Mouse (Mus musculus) heart, postnatal 36 days (tissue): ENCODE results near the gene Selenoo. TPM values are rescaled to one million over a fixed set of nuclear protein-coding genes. Genes with fewer than 3 reads are reported as not detected.

Experiments
- DNase-seq, 2 experiments: peaks; one replicate each; pipeline ENCODE4 v3.0.0; 2021 to 2022
- intact Hi-C: fragments of 180-260 bp; cut with DNase I; formaldehyde crosslinking; loops from one replicate; pipeline ENCODE4 v1.15.1; 2025
- total RNA-seq, 2 experiments: library from RNA; stranded (reverse); gene quantifications; 2 replicates each; pipeline ENCODE4 v1.2.3; 2021

Selenoo gene
- total RNA-seq, 2 experiments from 2014 or later: 15.4 to 17.1 TPM

GRCm38 (mm10) chr15:89122649-89123366, 33.9 kb downstream of the Selenoo start, which contains the start of gene Tubgcp6:
Gene Tubgcp6 (minus strand): TSS chr15:89123112.
- peak; percentile 96 to 97 for DNase-seq
- intact Hi-C loops: loop anchor here (2.0 to 5.0 kb wide), 2 partner anchors 88 to 234 kb away; partner anchors contain the start of genes Lmf2, Ncaph2 and Ppp6r2

GRCm38 (mm10) chr15:89123595-89123994, 34.7 kb downstream of the Selenoo start:
- DNase-seq: no peak
- intact Hi-C loops: loop anchor here (2.0 to 5.0 kb wide), 2 partner anchors 87 to 234 kb away; partner anchors contain the start of genes Lmf2, Ncaph2 and Ppp6r2

GRCm38 (mm10) chr15:89124312-89124711, 35.4 kb downstream of the Selenoo start:
- no peak for DNase-seq
- intact Hi-C loops: loop anchor here (5.0 kb wide), 1 partner anchor 233 kb away; the partner anchor contains the start of genes Lmf2 and Ncaph2

DNA sequence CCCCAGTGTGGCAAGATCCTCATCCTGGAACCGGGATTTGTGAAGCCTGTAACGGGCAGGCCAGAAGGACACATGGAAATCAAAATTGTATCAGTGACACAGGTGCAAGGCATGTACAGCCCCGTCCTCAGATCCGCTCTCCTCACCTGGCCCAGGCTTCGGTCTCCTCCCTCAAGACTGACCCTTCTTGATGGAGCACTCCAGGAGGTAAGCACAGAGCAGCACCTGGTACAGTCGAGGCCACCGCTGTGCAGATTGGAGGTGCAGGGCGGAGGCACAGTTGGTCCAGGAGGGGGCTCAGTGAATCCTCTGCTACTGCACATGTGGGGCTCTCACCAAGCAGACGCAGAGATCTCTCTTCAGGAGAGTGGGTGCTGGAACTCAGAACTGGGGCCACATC, 36.5 kb downstream of the Selenoo start:
- intact Hi-C loops: no loop called here

DNA sequence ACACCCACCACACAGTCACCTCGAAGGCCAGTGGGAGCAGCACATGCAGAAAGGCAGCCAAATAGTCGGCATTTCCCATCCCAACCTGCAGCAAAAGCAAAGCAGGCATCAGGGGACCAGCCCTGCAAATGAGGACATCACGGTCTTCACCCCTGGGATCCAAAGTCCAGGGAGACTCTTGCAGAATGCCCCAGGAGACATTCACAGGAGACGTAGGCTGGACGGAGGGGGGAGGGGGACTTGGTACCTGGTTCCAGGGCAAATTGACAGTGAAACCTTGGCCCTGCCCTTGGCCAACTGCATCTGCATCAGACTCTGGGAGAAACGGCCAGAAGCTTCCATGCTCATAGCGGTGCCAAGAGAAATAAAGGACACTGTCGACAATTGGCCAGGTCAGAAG, 37.7 kb downstream of the Selenoo start:
- no peak for DNase-seq
- intact Hi-C loops: no loop called here

More for the DNA sequence above, 36.5 kb downstream of the Selenoo start:
- DNase-seq: no peak

- intact Hi-C loops: no loop called here
- DNase-seq: no peak
Observed at GRCm38 (mm10) chr15:89127364-89127940, 38.6 kb downstream of the Selenoo start.

DNA sequence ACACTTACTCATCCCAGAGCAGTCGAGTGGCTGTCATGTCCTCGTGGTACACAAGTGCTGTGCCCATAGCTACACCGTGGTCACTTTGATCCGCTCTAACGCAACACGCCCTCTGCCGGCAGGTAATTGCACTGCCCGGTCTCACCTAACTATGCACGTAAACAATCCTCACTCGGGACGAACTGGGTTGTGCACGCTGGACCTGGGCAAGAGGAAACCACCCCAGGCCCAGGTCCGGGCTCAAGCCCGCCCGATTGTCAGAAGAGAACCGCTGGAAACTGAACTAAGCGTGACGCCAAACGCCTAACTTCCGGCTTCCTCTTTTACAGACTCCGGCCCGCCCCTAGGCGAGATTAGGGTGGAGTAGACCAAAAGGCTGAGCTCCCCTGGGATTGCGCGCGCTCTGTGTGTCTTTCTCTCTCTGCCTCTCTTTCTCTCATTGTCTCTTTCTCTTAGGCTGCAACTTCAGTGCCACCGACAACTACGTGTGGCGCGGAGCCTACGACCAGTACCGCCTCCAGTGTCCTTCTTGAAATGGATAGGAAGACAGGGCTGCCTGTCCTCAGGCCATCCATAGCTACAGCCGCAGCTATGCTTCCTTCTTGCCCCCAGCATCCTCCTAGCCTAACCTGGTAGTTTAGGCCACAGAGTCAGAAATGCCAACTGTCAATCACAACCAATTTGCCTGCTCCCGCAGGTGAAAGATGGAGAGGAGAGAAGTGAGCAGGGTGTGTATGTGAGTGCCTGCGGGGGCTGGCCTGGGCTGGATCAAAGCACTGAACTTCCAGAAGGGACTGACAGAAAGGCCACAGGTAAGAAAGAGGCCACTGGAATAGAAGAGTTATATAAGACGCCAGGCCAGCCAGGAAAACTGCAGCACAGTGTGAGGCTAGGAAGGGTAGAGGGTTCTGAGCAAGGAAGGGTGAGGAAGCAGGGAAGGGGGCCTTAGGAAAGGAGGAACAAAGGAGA, 39.8 kb downstream of the Selenoo start, which contains the start of gene Hdac10:
Hdac10 (minus strand) TSS at position 319 of the 969 bp plus-strand sequence.
- peak; percentile 86 to 92 for DNase-seq

DNA sequence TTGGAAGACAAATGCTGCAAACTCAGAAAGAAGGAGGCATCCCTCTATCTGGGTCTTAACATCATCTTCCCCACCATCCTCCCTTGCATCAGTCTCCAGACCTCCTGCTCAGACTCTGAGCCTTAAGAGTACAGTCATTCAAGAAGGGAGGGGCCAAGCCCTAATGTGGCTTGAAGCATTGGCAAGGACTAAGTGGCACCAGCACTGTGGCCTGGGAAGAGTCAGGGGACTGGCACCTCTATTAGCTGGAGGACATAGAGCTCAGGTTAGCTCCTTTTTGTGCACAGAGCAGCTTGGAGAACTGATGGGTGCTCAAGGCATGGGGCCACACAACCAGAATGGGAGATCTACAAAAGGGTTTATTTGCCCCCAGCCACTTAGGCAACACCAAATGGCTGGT, 41.4 kb downstream of the Selenoo start:
- intact Hi-C loops: no loop called here

More for the DNA sequence above, 39.8 kb downstream of the Selenoo start, which contains the start of gene Hdac10:
- intact Hi-C loops: loop anchor here (2.0 kb wide), 2 partner anchors 22 to 68 kb away; partner anchors contain the start of gene Dennd6b

DNA sequence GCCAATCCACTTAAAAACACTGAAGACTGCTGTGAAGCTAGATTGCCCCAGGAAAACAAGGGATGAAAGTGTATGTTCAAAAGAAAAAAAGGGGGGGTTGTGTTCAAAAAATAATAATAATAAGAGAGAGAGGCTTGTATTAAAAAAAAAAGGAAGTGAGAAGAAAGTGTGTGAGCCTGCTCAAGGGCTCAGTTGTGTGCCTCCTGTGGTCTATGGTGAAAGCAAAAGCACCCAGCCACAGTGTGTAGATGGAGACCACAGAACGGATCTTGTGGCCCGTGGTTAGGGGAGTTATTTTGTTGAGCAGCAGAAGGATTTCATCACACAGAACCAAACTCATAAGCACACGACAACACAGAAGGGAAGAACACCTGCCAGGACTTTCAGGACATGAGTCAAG, 42.4 kb downstream of the Selenoo start:
- intact Hi-C loops: no loop called here
- no peak for DNase-seq

More for the DNA sequence above, 41.4 kb downstream of the Selenoo start:
- DNase-seq: no peak

GRCm38 (mm10) chr15:89136461-89137155, 47.7 kb downstream of the Selenoo start:
- intact Hi-C loops: no loop called here
- no peak for DNase-seq

DNA sequence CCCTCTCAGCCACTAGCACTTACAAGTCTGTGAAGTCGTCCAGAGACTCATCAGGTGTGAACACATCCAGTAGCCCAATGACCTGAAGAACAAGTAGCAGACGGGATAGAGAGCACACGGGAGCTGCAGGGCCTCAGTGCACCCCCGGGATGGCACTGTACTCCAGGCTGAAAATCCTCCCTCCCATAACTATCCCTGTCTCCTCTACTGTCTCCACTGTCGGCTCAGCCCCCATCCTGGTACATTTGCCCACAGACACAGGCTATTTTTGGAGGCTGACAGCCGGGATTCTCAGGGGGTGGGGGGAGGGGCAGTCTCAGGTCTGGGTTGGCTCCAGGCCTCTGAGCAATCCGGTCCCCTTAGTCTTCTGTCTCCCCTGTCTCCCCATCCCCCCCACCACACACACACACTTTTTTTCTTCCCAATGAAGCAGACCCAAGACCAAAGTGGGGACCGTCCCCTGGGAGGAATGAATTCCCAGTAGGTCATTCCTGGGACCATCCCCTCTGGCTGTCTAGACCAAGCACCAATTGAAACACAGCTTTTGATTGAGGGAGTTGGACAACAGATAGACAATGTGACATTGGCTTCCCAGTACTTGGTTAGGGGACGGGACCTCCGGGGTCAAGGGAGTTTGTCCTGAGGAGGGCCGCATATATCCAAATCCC, 48.6 kb downstream of the Selenoo start:
- DNase-seq: no peak
- intact Hi-C loops: no loop called here

GRCm38 (mm10) chr15:89138046-89138405, 49.1 kb downstream of the Selenoo start:
- intact Hi-C loops: no loop called here
- DNase-seq: no peak

DNA sequence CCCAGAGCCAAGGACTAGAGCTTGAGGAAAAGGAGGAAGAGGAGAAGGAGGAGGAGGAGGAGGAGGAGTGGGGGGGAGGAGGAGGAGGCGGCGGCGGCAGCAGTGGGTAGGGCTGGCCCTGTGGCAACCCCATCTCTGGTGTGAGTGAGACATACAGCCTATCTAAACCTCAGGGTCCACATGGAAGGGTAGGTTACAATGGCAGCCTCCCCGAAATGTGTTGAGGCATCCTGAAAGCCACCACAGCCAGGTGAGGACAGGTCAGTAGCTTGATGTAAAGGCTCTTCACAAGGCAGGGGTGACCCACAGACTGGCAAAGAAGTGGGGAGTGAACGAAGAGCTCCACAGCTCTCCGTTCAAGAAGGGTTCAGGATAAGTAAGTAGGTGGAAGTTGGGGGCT, 49.6 kb downstream of the Selenoo start:
- DNase-seq: no peak
- intact Hi-C loops: no loop called here

- DNase-seq: peak; percentile 70 to 78
- intact Hi-C loops: no loop called here
Observed at GRCm38 (mm10) chr15:89140048-89140658, 51.3 kb downstream of the Selenoo start.

- intact Hi-C loops: no loop called here
- DNase-seq: peak in 1 of 2 experiments; percentile 39
Observed at GRCm38 (mm10) chr15:89140659-89141252, 51.9 kb downstream of the Selenoo start, which contains the start of gene Mapk12. Gene Mapk12 (minus strand): TSS chr15:89140703.

DNA sequence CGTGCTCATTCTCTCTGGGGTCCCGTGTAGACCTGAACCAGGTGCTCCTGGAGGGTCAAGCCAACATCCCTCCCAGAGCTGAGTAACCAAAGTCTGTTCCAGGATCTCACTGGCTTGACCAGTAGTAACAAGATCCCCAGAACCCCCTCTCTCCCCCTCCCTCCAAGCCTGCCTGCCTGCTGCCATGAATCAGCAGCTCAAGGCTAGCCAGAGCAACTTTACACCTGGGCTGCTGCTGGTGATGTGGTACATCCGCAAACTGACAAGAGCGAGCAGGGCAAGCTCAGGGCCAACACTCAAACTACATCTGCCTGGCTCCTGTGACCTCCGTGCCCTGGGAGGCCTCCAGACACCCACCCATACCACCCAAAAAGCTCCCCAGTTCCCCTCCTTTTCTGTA, 52.6 kb downstream of the Selenoo start:
- intact Hi-C loops: no loop called here
- DNase-seq: no peak

- DNase-seq: peak in 1 of 2 experiments; percentile 24
- intact Hi-C loops: no loop called here
Observed at GRCm38 (mm10) chr15:89141905-89142304, 53.0 kb downstream of the Selenoo start.

DNA sequence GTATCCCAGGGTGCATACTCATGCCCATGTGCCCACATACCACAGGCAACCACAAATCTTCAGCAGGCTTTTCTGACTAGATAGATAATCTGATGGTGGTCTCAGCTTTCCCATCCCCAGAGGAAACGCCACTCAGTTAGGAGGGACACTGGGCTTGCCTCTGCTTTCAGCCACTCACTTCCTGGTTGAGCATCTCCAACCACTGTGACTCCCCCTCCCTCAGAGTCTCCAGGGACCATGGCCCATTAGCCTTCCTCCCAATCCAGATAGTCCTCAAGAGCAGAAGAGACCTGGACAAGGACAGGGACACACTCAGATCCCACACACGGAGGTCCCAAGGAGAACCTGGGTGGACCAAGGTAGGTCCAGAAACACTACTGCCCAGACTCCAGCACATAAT, 54.2 kb downstream of the Selenoo start:
- intact Hi-C loops: no loop called here
- DNase-seq: no peak
